Comparison of ENCODE assay signal across 8 mouse cellular contexts in genomic region chr5:134183162-134183561, GRCm38 (mm10). TPM values are rescaled to one million over a fixed set of nuclear protein-coding genes. Genes with fewer than 3 reads are reported as not detected.
DNase-seq lines count a peak whose midpoint lies in the region; ATAC-seq and TF ChIP-seq lines count a peak whose summit lies in the region.

No protein-coding gene starts in this region.

- H3K9me3 ChIP-seq in heart, embryonic 11.5 days (replicated peaks; ENCODE audit: control insufficient read depth, low read length), result no peaks in the 10 kb centered on the region
- no peaks in the 10 kb centered on the region for H3K9me3 ChIP-seq in G1E (replicated peaks)
- no peaks in the 10 kb centered on the region for H3K9me3 ChIP-seq in forebrain, postnatal 0 days (ENCODE audit: low read length)
- H3K9me3 ChIP-seq in liver, postnatal 0 days (ENCODE audit: low read length), result no peaks in the 10 kb centered on the region

- WGBS in heart, embryonic 11.5 days (ENCODE audit: insufficient replicate concordance), result 48% methylated on average over 7 of the region's 7 CpGs
- WGBS in forebrain, postnatal 0 days, result 58% methylated on average over 7 of the region's 7 CpGs
- WGBS in liver, postnatal 0 days (ENCODE audit: insufficient replicate concordance), result 25% methylated on average over 7 of the region's 7 CpGs

- H3K36me3 ChIP-seq in heart, embryonic 11.5 days (ENCODE audit: control insufficient read depth, insufficient read depth, low read length), result no peaks in the 10 kb centered on the region
- H3K36me3 ChIP-seq in G1E (replicated peaks), result peaks cover 8% of the 10 kb centered on the region
- H3K36me3 ChIP-seq in forebrain, postnatal 0 days (ENCODE audit: insufficient read depth), result no peaks in the 10 kb centered on the region
- H3K36me3 ChIP-seq in liver, postnatal 0 days (replicated peaks; ENCODE audit: insufficient read depth, low read length), result no peaks in the 10 kb centered on the region

- peak overlapping the region; percentile 94 for H3K9ac ChIP-seq in heart, embryonic 11.5 days (ENCODE audit: low read depth, low read length)
- H3K9ac ChIP-seq in forebrain, postnatal 0 days, result peak overlapping the region; percentile 87
- peak overlapping the region; percentile 90 for H3K9ac ChIP-seq in liver, postnatal 0 days (replicated peaks)

- H3K27me3 ChIP-seq in heart, embryonic 11.5 days (ENCODE audit: control insufficient read depth, insufficient read depth, low read length), result no peaks in the 10 kb centered on the region
- H3K27me3 ChIP-seq in G1E (ENCODE audit: insufficient read depth, low read length), result no peaks in the 10 kb centered on the region
- no peaks in the 10 kb centered on the region for H3K27me3 ChIP-seq in forebrain, postnatal 0 days (ENCODE audit: insufficient read depth, low read length)
- no peaks in the 10 kb centered on the region for H3K27me3 ChIP-seq in liver, postnatal 0 days (ENCODE audit: insufficient read depth, low read length)

- H3K4me3 ChIP-seq in heart, embryonic 11.5 days (ENCODE audit: low read depth, low read length), result peak overlapping the region; percentile 78
- peak overlapping the region; percentile 77 for H3K4me3 ChIP-seq in G1E (ENCODE audit: low read depth, low read length)
- H3K4me3 ChIP-seq in forebrain, postnatal 0 days (ENCODE audit: low read depth, low read length), result peak overlapping the region; percentile 67
- peak overlapping the region; percentile 88 for H3K4me3 ChIP-seq in liver, postnatal 0 days (ENCODE audit: low read depth, low read length)

- peaks cover 10% of the 10 kb centered on the region; the same call in 1 of the 2 replicates for H3K4me1 ChIP-seq in heart, embryonic 11.5 days (ENCODE audit: control insufficient read depth, insufficient read depth, low read length)
- peaks cover 44% of the 10 kb centered on the region for H3K4me1 ChIP-seq in G1E (ENCODE audit: insufficient read depth, low read depth, low read length)
- H3K4me1 ChIP-seq in forebrain, postnatal 0 days (ENCODE audit: insufficient read depth), result peaks cover 11% of the 10 kb centered on the region; the same call in 1 of the 2 replicates
- peaks cover 21% of the 10 kb centered on the region for H3K4me1 ChIP-seq in liver, postnatal 0 days (ENCODE audit: insufficient read depth)

- intact Hi-C loops in heart, postnatal 25 days (cut with DNase I), result loop anchor here (5.0 to 10.0 kb wide), 2 partner anchors 132 to 304 kb away; partner anchors contain the start of gene Gtf2i

- peak overlapping the region; percentile 94; the same call in 1 of the 2 replicates for H3K27ac ChIP-seq in heart, embryonic 11.5 days (ENCODE audit: low read depth, low read length)
- H3K27ac ChIP-seq in forebrain, postnatal 0 days (ENCODE audit: low read depth, low read length), result peak overlapping the region; percentile 92; the same call in 1 of the 2 replicates
- peak overlapping the region; percentile 98 for H3K27ac ChIP-seq in liver, postnatal 0 days (ENCODE audit: low read depth)

- no peak for TF ChIP-seq CTCF in G1E (IDR thresholded peaks at IDR 0.05; ENCODE audit: low read depth, low read length)
- no peak for TF ChIP-seq CTCF in forebrain, postnatal 0 days (IDR thresholded peaks at IDR 0.05; ENCODE audit: low read depth)
- no peak for TF ChIP-seq CTCF in liver, postnatal 0 days (IDR thresholded peaks at IDR 0.05; ENCODE audit: low read depth)

- peak overlapping the region; percentile 87 for H3K4me2 ChIP-seq in heart, embryonic 11.5 days
- peak overlapping the region; percentile 81 for H3K4me2 ChIP-seq in forebrain, postnatal 0 days (ENCODE audit: low read depth)
- peak overlapping the region; percentile 90 for H3K4me2 ChIP-seq in liver, postnatal 0 days (ENCODE audit: low read depth, low read length)

- no peak for DNase-seq in heart, postnatal 25 days (ENCODE audit: low spot score)
- no peak for DNase-seq in G1E (ENCODE audit: low spot score)
- no peak for DNase-seq in forebrain, postnatal 0 days
- no peak for DNase-seq in liver, postnatal 0 days
- no peak for DNase-seq in urinary bladder, postnatal 4 days (ENCODE audit: low spot score in 2 of 2)
- no peak for DNase-seq in spleen, postnatal 10 days (ENCODE audit: low spot score in 2 of 2)
- no peak for DNase-seq in adrenal gland, postnatal 14 days

- ATAC-seq in heart, embryonic 11.5 days (replicated peaks; ENCODE audit: insufficient number of reproducible peaks, low FRiP score, low TSS enrichment), result no peak
- no peak for ATAC-seq in G1E (ENCODE audit: extremely low read depth, insufficient number of reproducible peaks, low FRiP score, poor library complexity, severe bottlenecking)
- ATAC-seq in forebrain, postnatal 0 days, result no peak
- ATAC-seq in liver, postnatal 0 days, result no peak

- no peak; the same call in 1 of the 2 replicates for TF ChIP-seq EP300 in liver, postnatal 0 days (IDR thresholded peaks at IDR 0.05; ENCODE audit: low read depth)

RNA-seq across cellular contexts. Expression of gene Gtf2ird2, which starts 0.7 kb away (rescaled TPM):
- polyA plus RNA-seq in heart, embryonic 11.5 days (2014; fragmentation: Nextera tagmentation; extraction: Ambion mirVana), result 5.3 and 6.5 TPM in 2 replicates
- 1 to 10 TPM; 4.0 to 5.1 TPM for total RNA-seq in heart, postnatal 25 days (2021)
- total RNA-seq in G1E (2014; fragmentation: Nextera tagmentation) (9.2 and 9.7 TPM in 2 replicates), G1E (2017) (5.6 and 10.8 TPM in 2 replicates)
- polyA plus RNA-seq in G1E (2012), result 3.3 and 4.5 TPM in 2 replicates
- total RNA-seq in forebrain, postnatal 0 days (2014; rRNA removed), result 14.3 and 20.4 TPM in 2 replicates
- polyA plus RNA-seq in forebrain, postnatal 0 days (2015; fragmentation: Nextera tagmentation; extraction: Ambion mirVana), result 8.8 and 11.8 TPM in 2 replicates
- 1.8 and 2.1 TPM in 2 replicates for polyA plus RNA-seq in liver, postnatal 0 days (2015; fragmentation: Nextera tagmentation; extraction: Ambion mirVana)
- 8.8 and 10.2 TPM in 2 replicates for total RNA-seq in adrenal gland, postnatal 14 days (2021)

RNA-seq across cellular contexts. Expression of gene Rcc1l, which starts 6.6 kb away (rescaled TPM):
- 21.0 and 21.8 TPM in 2 replicates for polyA plus RNA-seq in heart, embryonic 11.5 days (2014; fragmentation: Nextera tagmentation; extraction: Ambion mirVana)
- total RNA-seq in heart, postnatal 25 days (2021), result 10 to 100 TPM; 27.6 to 30.5 TPM
- total RNA-seq in G1E (2014; fragmentation: Nextera tagmentation) (12.6 and 13.6 TPM in 2 replicates), G1E (2017) (9.2 and 9.8 TPM in 2 replicates)
- polyA plus RNA-seq in G1E (2012), result 16.0 and 17.1 TPM in 2 replicates
- total RNA-seq in forebrain, postnatal 0 days (2014; rRNA removed), result 21.6 and 26.0 TPM in 2 replicates
- polyA plus RNA-seq in forebrain, postnatal 0 days (2015; fragmentation: Nextera tagmentation; extraction: Ambion mirVana), result 22.4 TPM in 2 replicates
- 10.2 and 10.8 TPM in 2 replicates for polyA plus RNA-seq in liver, postnatal 0 days (2015; fragmentation: Nextera tagmentation; extraction: Ambion mirVana)
- 27.6 and 27.7 TPM in 2 replicates for total RNA-seq in adrenal gland, postnatal 14 days (2021)

RNA-seq across cellular contexts. Expression of gene Ncf1, which starts 46.3 kb away (rescaled TPM):
- polyA plus RNA-seq in heart, embryonic 11.5 days (2014; fragmentation: Nextera tagmentation; extraction: Ambion mirVana), result 1.8 and 2.2 TPM in 2 replicates
- total RNA-seq in heart, postnatal 25 days (2021), result 1 to 10 TPM; 5.0 to 5.3 TPM
- total RNA-seq in G1E (2014; fragmentation: Nextera tagmentation), result 20.7 and 22.0 TPM in 2 replicates
- 2.0 and 3.0 TPM in 2 replicates for total RNA-seq in G1E (2017)
- 27.8 and 29.9 TPM in 2 replicates for polyA plus RNA-seq in G1E (2012)
- total RNA-seq in forebrain, postnatal 0 days (2014; rRNA removed), result 2.9 and 9.1 TPM in 2 replicates
- polyA plus RNA-seq in forebrain, postnatal 0 days (2015; fragmentation: Nextera tagmentation; extraction: Ambion mirVana), result 1.3 and 2.1 TPM in 2 replicates
- 24.4 and 26.0 TPM in 2 replicates for polyA plus RNA-seq in liver, postnatal 0 days (2015; fragmentation: Nextera tagmentation; extraction: Ambion mirVana)
- total RNA-seq in adrenal gland, postnatal 14 days (2021), result 8.1 and 12.4 TPM in 2 replicates
